Mouse (Mus musculus): ENCODE measurements around the gene Myrip. TPM values are rescaled to one million over a fixed set of nuclear protein-coding genes. Genes with fewer than 3 reads are reported as not detected.

Gene Myrip
- total RNA-seq, 2 experiments from 2014 or later: not detected

DNA sequence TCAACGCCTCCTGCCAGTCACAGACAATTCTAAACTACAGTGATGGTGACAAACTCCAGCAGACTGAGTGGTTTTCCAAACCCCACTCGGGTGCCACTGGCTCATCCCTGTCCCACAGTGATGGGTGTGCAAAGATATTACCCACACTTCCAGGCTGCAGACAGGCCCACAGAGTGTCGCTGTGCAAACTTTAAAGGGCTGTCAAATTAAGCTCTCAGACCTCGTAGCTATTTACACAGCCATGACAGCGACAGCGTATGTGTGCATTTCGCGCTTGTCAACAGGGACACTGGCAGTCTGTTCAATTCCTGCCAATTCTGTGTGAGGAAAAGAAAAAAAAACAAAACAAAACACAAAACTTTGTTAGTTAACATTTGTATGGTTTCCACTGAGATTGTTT, 134.5 kb downstream of the Myrip start:
- no peak for ATAC-seq (replicated peaks; ENCODE audit: low FRiP score, low TSS enrichment, poor library complexity, severe bottlenecking)

DNA sequence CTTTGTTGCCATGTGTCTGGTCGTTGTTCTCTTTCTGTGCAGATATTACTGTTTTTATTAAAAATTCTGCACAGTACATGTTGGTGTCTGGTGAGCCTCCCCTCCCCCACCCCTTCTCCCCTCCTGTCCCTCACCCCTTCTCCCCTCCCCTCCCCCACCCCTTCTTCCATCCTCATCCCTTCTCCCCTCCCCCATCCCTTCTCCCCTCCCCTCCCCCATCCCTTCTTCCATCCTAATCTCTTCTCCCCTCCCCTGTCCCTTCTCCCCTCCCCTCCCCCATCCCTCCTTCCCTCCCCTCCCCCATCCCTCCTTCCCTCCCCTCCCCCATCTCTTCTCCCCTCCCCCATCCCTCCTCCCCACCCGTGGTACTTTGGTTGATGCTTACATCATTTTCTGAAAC, 135.5 kb downstream of the Myrip start:
- ATAC-seq (replicated peaks; ENCODE audit: low FRiP score, low TSS enrichment, poor library complexity, severe bottlenecking): no peak

DNA sequence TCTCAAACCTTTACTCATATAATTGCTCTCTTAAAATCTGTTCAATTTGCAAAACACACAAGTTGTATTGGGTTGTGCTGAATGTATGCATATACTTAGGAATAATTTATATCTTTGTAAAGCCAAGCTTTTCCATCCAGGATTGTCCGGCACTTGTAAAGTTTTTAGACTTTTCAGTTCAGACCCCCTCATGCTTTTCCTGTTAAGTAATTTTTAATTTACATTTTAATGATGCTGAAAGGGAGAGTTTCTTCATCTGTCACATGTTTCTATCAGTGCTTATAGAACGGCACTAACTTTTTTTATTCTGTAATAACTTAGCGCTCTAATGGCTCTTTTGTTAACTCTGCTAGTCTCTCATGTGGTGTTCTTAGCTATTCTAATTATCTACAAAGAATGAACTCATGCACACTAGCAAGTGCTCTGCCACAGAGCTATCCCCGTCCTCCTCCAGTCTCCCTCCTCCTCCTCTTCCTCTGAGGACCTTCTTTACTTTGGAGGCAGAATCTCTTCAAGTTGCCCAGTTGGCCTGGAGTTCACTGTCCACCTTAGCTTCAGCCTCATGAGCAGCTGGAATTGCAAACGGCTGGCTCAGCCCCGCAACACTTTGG, 136.1 kb downstream of the Myrip start:
- no peak for ATAC-seq (replicated peaks; ENCODE audit: low FRiP score, low TSS enrichment, poor library complexity, severe bottlenecking)

DNA sequence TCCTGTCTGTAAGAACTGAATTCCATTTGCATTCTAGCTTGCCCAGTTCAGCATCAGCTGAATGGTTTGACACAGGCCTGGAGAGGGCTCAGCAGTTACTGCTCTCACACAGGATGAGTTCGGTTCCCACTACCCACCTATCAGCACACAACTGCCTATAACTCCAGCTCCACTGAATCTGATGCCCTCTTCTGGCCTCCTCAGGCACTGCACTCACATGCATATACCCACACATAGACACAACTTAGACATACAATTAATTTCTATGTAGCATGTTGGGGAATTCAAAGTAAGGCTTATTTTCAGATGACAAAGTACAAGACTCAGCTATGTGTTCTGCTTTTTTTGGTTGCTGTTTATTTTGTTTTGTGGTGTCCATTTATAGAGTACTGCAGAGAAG, 137.0 kb downstream of the Myrip start:
- no peak for ATAC-seq (replicated peaks; ENCODE audit: low FRiP score, low TSS enrichment, poor library complexity, severe bottlenecking)

DNA sequence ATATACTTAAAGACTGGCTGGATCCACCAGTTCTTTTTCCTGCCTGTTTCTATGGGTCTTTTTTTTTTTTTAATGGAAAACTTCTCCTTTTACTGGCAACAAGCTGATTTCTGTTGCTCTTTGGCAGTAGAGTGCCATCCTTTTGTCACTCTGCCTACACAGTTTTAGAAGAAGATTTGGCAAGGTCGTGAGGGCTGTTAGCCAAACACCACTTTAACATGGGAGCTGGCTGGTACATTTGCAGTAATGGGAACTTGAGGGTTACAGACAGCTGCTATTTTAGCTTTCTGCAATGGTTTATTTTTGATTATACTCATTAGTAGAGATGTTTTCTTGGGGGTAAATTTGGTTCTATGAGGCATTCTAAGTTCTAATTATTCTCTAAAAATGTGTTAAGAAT, 137.5 kb downstream of the Myrip start:
- no peak for ATAC-seq (replicated peaks; ENCODE audit: low FRiP score, low TSS enrichment, poor library complexity, severe bottlenecking)

DNA sequence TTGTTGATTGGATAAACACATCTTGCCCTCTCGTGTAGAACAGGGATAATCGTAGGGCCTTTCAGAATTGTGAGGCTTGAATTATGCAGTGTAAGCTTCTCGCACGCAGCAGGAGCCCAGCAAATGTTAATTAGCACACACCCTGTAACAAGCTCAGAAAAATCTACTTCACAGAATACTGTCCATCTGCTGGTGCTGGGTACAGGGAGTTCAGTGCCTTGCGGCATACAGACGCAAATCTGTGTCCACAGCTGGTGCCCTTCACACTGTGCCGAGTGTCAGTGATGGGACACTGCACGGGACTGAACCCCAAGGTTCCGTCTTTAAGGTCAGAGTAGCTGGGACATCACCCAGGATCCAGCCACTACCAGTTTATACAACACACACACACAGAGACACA, 143.3 kb downstream of the Myrip start:
- ATAC-seq (replicated peaks; ENCODE audit: low FRiP score, low TSS enrichment, poor library complexity, severe bottlenecking): no peak

DNA sequence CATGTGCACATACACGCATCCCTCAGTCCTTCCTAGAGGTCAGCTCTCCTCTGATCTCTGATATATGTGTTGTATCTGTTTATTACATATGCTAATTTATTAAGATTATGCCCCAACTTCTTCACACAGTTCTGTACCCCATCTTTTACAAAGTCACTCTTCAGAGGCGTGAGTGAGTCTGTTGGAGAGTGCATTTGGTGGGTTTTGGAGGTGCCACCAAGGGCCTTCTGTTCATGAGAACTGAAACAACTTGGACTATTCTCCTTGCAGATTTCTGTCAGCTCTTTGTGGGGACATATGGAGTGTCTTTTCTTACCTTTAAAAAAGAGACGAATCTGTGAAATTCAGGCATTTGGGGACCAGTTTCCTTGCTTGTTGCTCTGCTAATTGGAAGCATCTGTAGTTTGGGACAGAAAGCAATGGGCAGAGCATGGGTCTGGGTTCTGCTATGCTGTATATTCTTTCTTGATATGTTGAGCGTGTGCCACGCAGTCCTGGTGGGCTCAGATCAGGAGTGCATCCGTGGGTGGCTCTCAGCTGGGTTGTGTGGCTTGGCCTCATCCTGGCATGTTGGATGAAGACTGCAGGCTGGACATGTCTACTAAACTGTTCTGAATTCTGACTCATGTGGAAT, 148.5 kb downstream of the Myrip start:
- no peak for ATAC-seq (replicated peaks; ENCODE audit: low FRiP score, low TSS enrichment, poor library complexity, severe bottlenecking)

DNA sequence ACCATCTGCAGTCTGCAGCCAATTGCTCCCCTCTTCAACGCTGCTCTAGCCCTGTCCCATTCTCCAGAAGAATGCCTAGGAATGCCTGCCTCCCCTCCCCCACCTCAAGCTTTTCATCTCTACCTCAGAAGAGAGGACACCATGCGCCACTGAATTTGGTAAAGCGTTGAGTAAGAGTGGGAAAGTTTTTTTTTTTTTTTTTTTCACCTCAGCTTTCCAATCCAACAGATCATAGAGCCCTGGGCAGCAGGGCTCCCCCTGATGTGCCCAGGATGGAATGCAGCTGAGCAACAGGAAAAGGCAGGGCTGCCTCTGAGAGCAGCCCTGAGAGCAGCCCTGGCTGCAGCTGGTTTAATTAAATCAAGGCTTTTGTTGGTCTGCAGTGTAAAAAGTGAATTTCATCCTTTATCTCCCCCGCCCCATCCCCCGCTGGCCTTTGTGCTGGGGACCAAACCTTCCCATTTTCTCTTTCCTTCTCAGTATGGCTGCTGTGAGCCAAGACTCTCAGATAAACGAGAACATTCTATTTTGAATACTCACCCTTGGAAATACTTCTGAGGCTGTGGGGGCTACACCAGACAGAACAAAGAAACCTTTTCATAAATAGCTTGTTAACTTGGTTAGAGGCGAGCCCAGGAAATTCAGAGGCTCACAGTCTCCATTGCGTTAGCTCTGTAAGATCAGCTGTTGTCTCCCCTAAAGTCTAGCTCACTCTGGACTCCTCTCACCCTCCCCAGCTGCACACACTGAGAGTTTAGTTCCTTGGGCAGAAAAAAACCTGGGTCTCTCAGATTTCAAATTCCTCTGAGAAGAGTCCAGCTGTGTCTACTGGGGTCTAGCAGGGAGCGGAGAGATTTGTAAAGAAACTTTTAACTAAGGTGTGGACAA, 154.7 kb downstream of the Myrip start:
- no peak for ATAC-seq (replicated peaks; ENCODE audit: low FRiP score, low TSS enrichment, poor library complexity, severe bottlenecking)

DNA sequence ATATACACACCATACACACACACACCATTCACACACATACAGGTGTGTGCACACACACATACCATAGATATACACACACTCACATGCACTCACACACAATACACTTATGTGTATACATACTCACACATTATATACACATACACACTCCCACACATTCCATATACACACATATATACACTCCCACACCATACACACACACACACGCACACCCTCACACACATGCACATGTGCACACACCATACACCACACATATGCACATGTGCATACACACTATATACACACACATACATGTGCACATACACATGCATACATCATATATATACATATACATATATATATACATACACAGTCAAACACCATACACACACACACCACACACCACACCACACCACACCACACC, 169.1 kb downstream of the Myrip start:
- no peak for ATAC-seq (replicated peaks; ENCODE audit: low FRiP score, low TSS enrichment, poor library complexity, severe bottlenecking)

DNA sequence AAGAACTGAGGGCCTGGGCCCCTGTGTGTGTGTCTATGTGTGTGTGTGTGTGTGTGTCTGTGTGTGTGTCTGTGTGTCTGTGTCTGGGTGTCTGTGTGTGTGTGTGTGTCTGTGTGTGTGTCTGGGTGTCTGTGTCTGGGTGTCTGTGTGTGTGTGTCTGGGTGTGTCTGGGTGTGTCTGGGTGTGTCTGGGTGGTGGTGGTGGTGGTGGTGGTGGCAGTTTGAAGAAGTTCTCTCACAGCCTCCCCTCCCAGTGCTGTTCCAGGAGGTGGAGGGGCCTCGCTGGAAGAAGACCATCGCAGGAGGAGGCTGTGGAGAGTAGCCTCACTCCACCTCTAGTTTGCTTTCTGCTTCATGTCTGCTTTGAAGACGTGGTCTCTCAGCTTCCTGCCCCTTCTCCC, 180.3 kb downstream of the Myrip start:
- no peak for ATAC-seq (replicated peaks; ENCODE audit: low FRiP score, low TSS enrichment, poor library complexity, severe bottlenecking)

DNA sequence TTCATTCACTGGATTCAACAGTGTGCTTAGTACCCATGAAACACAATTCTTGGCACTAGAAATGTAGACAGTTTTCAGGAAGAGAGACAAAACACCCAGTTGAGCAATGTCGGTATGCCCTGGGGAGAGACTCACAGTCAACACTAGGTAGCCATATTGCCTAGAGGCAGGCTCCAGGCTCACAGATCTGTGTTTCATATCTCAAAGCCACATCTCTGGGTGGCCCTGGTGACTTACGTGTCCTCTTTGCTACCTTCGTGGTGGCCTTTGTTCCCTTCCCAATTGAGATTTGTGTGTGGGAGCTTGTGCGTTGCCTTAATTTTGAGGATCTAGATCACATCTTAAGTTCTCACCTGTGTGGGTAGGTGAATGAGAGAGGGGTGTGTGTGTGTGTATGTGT, 181.1 kb downstream of the Myrip start:
- ATAC-seq (replicated peaks; ENCODE audit: low FRiP score, low TSS enrichment, poor library complexity, severe bottlenecking): peak; percentile 36; the same call in 1 of the 2 replicates

DNA sequence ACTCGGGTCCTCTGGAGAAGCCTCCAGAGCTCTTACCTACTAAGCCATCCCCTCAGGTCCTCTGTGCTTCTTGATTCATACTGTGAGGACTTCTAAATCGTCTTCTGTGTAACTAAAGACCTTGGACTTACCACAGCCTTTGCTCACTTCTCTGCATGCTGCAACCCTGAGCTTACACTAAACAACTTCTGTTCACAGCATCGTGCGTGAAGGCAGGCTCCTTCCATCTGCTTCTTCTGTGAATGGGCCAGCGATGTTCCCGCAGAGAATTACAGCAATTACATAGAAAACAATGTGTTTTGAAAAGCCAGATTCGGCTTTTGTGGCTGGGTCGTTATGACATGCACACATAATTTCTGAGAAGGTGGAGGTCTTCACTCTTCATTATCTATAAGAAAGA, 181.8 kb downstream of the Myrip start:
- no peak for ATAC-seq (replicated peaks; ENCODE audit: low FRiP score, low TSS enrichment, poor library complexity, severe bottlenecking)

DNA sequence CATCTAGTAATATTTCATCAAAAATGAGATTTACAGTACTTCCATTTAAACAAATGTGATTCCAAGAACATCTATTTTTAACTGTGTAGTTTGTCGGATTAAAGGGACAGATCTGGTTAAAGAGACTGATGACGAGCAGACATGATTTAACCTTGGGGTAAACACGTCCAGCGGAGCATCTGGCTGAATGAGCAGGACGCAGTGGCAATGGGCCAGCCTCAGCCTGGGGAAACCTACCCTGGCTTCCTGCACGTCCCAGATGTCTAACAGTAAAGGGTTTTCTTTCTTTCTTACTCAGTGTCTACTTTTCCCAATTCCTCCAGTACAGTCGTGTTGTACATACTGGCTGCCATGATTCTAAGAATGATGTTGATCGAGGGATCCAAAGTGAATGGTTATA, 185.8 kb downstream of the Myrip start:
- ATAC-seq (replicated peaks; ENCODE audit: low FRiP score, low TSS enrichment, poor library complexity, severe bottlenecking): no peak

DNA sequence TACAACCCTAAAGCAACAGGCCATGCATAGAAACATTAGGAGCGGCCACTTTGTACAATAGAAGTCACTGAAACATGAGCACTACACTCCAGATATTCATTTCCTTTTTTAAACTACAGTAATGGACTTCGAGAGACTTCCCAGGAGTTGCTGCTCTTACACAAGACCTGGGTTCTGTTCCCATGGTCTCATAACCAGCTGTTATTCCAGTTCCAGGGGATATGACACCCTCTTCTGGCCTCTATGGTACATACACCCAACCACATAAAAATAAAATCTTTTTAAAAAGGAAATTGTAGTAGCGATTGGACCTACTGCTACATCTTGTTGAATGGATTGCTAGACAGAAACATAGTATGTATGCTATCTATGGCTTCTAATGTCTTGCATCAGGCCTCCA, 190.2 kb downstream of the Myrip start:
- ATAC-seq (replicated peaks; ENCODE audit: low FRiP score, low TSS enrichment, poor library complexity, severe bottlenecking): no peak

DNA sequence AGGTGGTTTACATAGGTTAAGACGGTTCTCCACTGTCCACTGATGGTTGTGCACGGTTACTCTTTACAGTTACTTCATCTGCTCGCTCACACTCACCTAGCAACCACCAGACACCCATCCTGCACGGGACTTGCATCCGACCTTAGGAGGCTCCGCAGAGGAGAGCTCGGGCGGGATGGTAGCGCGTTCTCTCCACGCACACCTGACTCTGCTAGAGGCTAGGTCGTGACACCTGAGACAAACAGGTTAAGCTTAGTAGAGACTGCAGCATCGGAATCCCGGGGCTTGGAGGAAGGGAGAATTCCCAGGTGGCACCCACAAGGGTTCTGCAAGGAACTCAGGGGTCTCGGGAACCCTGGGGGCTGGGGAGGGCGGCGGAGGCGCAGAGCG, 190.7 kb downstream of the Myrip start, which contains the start of gene Eif1b:
TSS of gene Eif1b (plus strand) at position 223 of the 390 bp plus-strand sequence.
- ATAC-seq (replicated peaks; ENCODE audit: low FRiP score, low TSS enrichment, poor library complexity, severe bottlenecking): no peak

DNA sequence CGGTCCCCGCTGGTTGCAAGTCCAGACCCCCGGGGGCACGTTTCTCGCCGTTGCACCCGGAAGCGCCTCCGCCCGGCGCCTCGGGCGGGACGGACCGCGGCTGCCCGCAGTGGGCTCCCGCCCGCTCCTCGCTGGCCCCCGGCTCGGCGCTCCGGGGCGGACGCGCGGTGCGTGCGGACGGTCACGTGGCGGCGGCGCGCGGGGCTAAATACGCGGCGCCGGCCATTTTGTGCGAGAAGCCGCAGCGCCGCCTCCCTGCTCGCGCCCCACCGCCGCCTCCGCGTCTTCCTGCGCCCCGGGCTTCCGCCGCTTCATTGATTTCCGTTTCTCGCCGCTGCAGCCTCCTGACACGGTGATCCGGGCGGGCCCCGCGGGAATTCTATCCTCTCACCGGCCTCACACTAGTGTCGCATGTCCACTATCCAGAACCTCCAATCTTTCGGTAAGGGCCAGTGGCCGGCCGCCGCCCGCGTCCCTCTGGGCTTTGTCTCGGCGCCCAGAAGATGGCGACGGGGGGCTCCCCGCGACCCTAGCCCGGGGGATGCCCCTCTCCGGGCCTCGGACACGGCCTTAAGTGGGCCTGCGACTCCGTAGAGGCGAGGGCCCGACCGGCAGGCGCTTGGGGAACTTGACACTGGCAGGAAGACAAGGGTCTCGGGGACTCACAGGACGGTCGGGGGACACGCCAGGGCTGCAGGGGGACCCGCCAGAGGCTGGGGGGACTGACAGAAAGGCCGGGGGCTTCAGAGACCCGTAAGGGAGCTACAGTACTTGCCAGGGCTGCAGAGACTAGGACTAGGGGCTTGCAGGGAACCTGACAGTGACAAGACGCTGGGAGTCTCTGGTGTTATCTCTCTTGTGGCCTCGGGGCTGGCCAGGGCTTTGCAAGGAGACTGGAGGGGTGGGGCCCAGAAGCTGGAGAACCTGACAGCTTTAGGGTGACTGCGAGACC, 191.4 kb downstream of the Myrip start:
- ATAC-seq (replicated peaks; ENCODE audit: low FRiP score, low TSS enrichment, poor library complexity, severe bottlenecking): peak; percentile 90

DNA sequence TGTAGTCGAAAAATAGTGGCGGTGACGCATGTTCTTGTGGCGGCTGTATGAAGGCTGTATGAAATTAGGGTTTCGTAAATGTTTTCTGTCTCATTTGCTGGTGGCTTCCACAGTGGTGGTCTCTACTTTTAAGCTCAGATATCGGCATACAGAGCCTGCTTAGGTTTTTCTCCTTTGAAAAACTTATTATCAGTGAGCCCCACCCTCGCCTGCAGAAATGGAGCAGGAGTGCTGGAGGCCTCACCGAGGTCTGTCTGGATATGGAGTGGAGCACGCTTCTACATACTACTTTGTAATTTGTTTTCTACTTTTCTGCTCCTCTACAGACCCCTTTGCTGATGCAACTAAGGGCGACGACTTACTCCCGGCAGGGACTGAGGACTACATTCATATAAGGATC, 192.5 kb downstream of the Myrip start:
- ATAC-seq (replicated peaks; ENCODE audit: low FRiP score, low TSS enrichment, poor library complexity, severe bottlenecking): no peak

DNA sequence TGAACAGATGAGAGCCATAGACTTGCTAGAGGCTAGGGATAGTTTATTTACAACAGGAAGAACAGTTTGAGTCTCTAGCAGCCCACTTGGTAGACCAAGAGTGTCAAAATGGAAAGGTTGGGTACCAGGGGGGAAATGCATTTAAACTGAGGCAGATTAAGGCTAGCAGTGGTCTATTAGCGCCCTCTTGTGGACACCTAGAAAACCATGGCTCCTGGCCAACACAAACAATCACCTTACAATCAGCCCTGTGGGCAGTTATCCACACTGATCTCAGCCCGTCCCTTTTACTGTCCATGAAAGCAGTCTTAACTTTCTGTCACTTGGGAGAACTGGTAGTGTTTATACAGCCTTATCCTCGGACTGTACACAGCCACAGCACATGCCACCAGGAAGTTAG, 195.4 kb downstream of the Myrip start:
- peak; percentile 36; the same call in 1 of the 2 replicates for ATAC-seq (replicated peaks; ENCODE audit: low FRiP score, low TSS enrichment, poor library complexity, severe bottlenecking)

DNA sequence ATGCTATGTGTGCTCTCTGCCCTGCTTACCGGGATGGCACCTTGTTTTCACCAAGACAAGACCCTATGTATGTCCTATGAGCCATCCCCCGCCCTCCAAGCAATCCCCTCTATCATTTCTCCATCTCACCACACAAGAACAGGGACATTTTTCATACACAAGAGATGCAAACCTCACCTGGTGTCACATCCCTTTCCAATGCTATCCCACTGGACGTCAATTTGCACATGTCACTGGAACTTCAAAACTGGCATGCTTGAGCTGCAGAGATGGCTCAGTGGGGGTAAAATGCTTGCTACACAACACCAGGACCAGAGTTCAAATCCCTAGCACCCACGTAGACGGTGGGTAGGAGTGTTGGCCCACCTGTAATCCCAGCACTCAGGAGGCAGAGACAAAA, 196.7 kb downstream of the Myrip start:
- ATAC-seq (replicated peaks; ENCODE audit: low FRiP score, low TSS enrichment, poor library complexity, severe bottlenecking): no peak

Measured in megakaryocyte-erythroid progenitor cell, adult 5-6 weeks (primary cell).